Mouse (Mus musculus): ENCODE measurements around the gene Mb. TPM values are rescaled to one million over a fixed set of nuclear protein-coding genes. Genes with fewer than 3 reads are reported as not detected.

Mb gene
- total and polyA plus RNA-seq, 3 experiments = 16,399 to 20,311 (median 17,740) TPM

GRCm38 (mm10) chr15:77039211-77039700, 11.2 kb downstream of the Mb start:
- no peak for DNase-seq
- no peak overlapping the region for H3K9ac ChIP-seq (ENCODE audit: low read depth, low read length)
- H3K27ac ChIP-seq = no peak overlapping the region
- intact Hi-C loops (cut with DNase I) = loop anchor here (2.0 to 5.0 kb wide), 4 partner anchors 62 to 328 kb away; no protein-coding TSS in a partner anchor
- H3K4me1 ChIP-seq (ENCODE audit: control insufficient read depth, insufficient read depth, low read length) = peaks cover 21% of the 10 kb centered on the region
- TF ChIP-seq EP300 (IDR thresholded peaks at IDR 0.05; ENCODE audit: insufficient read depth, low read depth, low read length) (no peak), CTCF (IDR thresholded peaks at IDR 0.05) (no peak), POLR2A (IDR thresholded peaks at IDR 0.05; ENCODE audit: insufficient read depth, low read depth, low read length) (no peak)
- H3K4me3 ChIP-seq = no peak overlapping the region
- H3K27me3 ChIP-seq (ENCODE audit: control insufficient read depth, insufficient read depth, low read length) = no peaks in the 10 kb centered on the region
- peaks cover 2% of the 10 kb centered on the region; the same call in 1 of the 2 replicates for H3K36me3 ChIP-seq (ENCODE audit: control insufficient read depth, insufficient read depth, low read length)
- H3K79me2 ChIP-seq (replicated peaks; ENCODE audit: control insufficient read depth, insufficient read depth, low read length) = no peaks in the 10 kb centered on the region
- WGBS = 90% methylated on average over 5 of the region's 9 CpGs

- WGBS = 2% methylated on average over 11 of the region's 11 CpGs
- no peaks in the 10 kb centered on the region for H3K79me2 ChIP-seq (replicated peaks; ENCODE audit: control insufficient read depth, insufficient read depth, low read length)
- peaks cover 21% of the 10 kb centered on the region for H3K4me1 ChIP-seq (ENCODE audit: control insufficient read depth, insufficient read depth, low read length)
- no peaks in the 10 kb centered on the region for H3K27me3 ChIP-seq (ENCODE audit: control insufficient read depth, insufficient read depth, low read length)
- H3K27ac ChIP-seq = peak overlapping the region; percentile 99
- intact Hi-C loops (cut with DNase I) = loop anchor here (2.0 to 5.0 kb wide), 4 partner anchors 60 to 330 kb away; no protein-coding TSS in a partner anchor
- peak overlapping the region; percentile 35; the same call in 1 of the 2 replicates for H3K4me3 ChIP-seq
- peaks cover 2% of the 10 kb centered on the region; the same call in 1 of the 2 replicates for H3K36me3 ChIP-seq (ENCODE audit: control insufficient read depth, insufficient read depth, low read length)
- DNase-seq = peak; percentile 83 to 88
- H3K9ac ChIP-seq (ENCODE audit: low read depth, low read length) = peak overlapping the region; percentile 59
- peak; percentile 81 for TF ChIP-seq EP300 (IDR thresholded peaks at IDR 0.05; ENCODE audit: insufficient read depth, low read depth, low read length)
- no peak for TF ChIP-seq CTCF (IDR thresholded peaks at IDR 0.05)
- TF ChIP-seq POLR2A (IDR thresholded peaks at IDR 0.05; ENCODE audit: insufficient read depth, low read depth, low read length) = peak; percentile 51
These were observed 12.9 kb downstream of the Mb start for GRCm38 (mm10) chr15:77037278-77038161.

GRCm38 (mm10) chr15:77036989-77037277, 13.5 kb downstream of the Mb start:
- TF ChIP-seq EP300 (IDR thresholded peaks at IDR 0.05; ENCODE audit: insufficient read depth, low read depth, low read length) (no peak; the same call in 1 of the 2 replicates), CTCF (IDR thresholded peaks at IDR 0.05) (no peak), POLR2A (IDR thresholded peaks at IDR 0.05; ENCODE audit: insufficient read depth, low read depth, low read length) (no peak)
- intact Hi-C loops (cut with DNase I) = loop anchor here (5.0 kb wide), 3 partner anchors 60 to 330 kb away; no protein-coding TSS in a partner anchor
- Histone ChIP-seq H3K4me1 (ENCODE audit: control insufficient read depth, insufficient read depth, low read length) (peaks cover 21% of the 10 kb centered on the region), H3K79me2 (replicated peaks; ENCODE audit: control insufficient read depth, insufficient read depth, low read length) (no peaks in the 10 kb centered on the region), H3K27me3 (ENCODE audit: control insufficient read depth, insufficient read depth, low read length) (no peaks in the 10 kb centered on the region), H3K27ac (peak overlapping the region; percentile 99), H3K4me3 (peak overlapping the region; percentile 35; the same call in 1 of the 2 replicates), H3K36me3 (ENCODE audit: control insufficient read depth, insufficient read depth, low read length) (peaks cover 2% of the 10 kb centered on the region; the same call in 1 of the 2 replicates), H3K9ac (ENCODE audit: low read depth, low read length) (peak overlapping the region; percentile 59)
- no peak for DNase-seq
- WGBS = 4% methylated on average over 2 of the region's 2 CpGs

- DNase-seq = peak; percentile 83 to 90
- WGBS = 21% methylated on average over 11 of the region's 11 CpGs
- H3K4me3 ChIP-seq = peak overlapping the region; percentile 35; the same call in 1 of the 2 replicates
- no peaks in the 10 kb centered on the region for H3K79me2 ChIP-seq (replicated peaks; ENCODE audit: control insufficient read depth, insufficient read depth, low read length)
- H3K36me3 ChIP-seq (ENCODE audit: control insufficient read depth, insufficient read depth, low read length) = peaks cover 2% of the 10 kb centered on the region; the same call in 1 of the 2 replicates
- intact Hi-C loops (cut with DNase I) = loop anchor here (5.0 kb wide), 3 partner anchors 59 to 331 kb away; no protein-coding TSS in a partner anchor
- no peak for TF ChIP-seq CTCF (IDR thresholded peaks at IDR 0.05)
- peak; percentile 70 for TF ChIP-seq EP300 (IDR thresholded peaks at IDR 0.05; ENCODE audit: insufficient read depth, low read depth, low read length)
- peak; percentile 61; the same call in 1 of the 2 replicates for TF ChIP-seq POLR2A (IDR thresholded peaks at IDR 0.05; ENCODE audit: insufficient read depth, low read depth, low read length)
- peaks cover 21% of the 10 kb centered on the region for H3K4me1 ChIP-seq (ENCODE audit: control insufficient read depth, insufficient read depth, low read length)
- no peaks in the 10 kb centered on the region for H3K27me3 ChIP-seq (ENCODE audit: control insufficient read depth, insufficient read depth, low read length)
- H3K27ac ChIP-seq = peak overlapping the region; percentile 99
- H3K9ac ChIP-seq (ENCODE audit: low read depth, low read length) = peak overlapping the region; percentile 59
These were observed 14.0 kb downstream of the Mb start for GRCm38 (mm10) chr15:77036320-77036988.

GRCm38 (mm10) chr15:77035643-77036042, 14.8 kb downstream of the Mb start:
- 67% methylated on average over 3 of the region's 3 CpGs for WGBS
- H3K36me3 ChIP-seq (ENCODE audit: control insufficient read depth, insufficient read depth, low read length) = peaks cover 2% of the 10 kb centered on the region; the same call in 1 of the 2 replicates
- H3K4me1 ChIP-seq (ENCODE audit: control insufficient read depth, insufficient read depth, low read length) = peaks cover 21% of the 10 kb centered on the region
- TF ChIP-seq POLR2A (IDR thresholded peaks at IDR 0.05; ENCODE audit: insufficient read depth, low read depth, low read length) (no peak), EP300 (IDR thresholded peaks at IDR 0.05; ENCODE audit: insufficient read depth, low read depth, low read length) (no peak), CTCF (IDR thresholded peaks at IDR 0.05) (no peak)
- H3K27ac ChIP-seq = peak overlapping the region; percentile 99
- H3K9ac ChIP-seq (ENCODE audit: low read depth, low read length) = no peak overlapping the region
- intact Hi-C loops (cut with DNase I) = loop anchor here (5.0 kb wide), 3 partner anchors 58 to 332 kb away; no protein-coding TSS in a partner anchor
- no peak overlapping the region for H3K4me3 ChIP-seq
- no peaks in the 10 kb centered on the region for H3K27me3 ChIP-seq (ENCODE audit: control insufficient read depth, insufficient read depth, low read length)
- H3K79me2 ChIP-seq (replicated peaks; ENCODE audit: control insufficient read depth, insufficient read depth, low read length) = no peaks in the 10 kb centered on the region
- no peak for DNase-seq

All from heart, adult 2 months (tissue).